Mouse (Mus musculus) CH12.LX (cell line): ENCODE data around the gene Ap3d1.

Source experiments
- CTCF ChIP-seq, 2 experiments: IDR thresholded peaks in 1 of 2; conservative IDR thresholded peaks in 1 of 2; 2 replicates each; pipeline ENCODE4 v1.5.1; 2011 to 2012; ENCODE audit warnings: low read depth in 2 of 2, low read length in 2 of 2, improper control_type of control experiment in 1 of 2, inconsistent platforms in 1 of 2, mild to moderate bottlenecking in 1 of 2, moderate library complexity in 1 of 2
- E2F4 ChIP-seq: IDR thresholded peaks from 2 replicates; pipeline ENCODE4 v1.6.1; 2011; ENCODE audit warnings: low read depth, low read length, improper control_type of control experiment; ENCODE audit not compliant: insufficient replicate concordance
- KAT2A ChIP-seq: IDR thresholded peaks from 2 replicates; pipeline ENCODE4 v1.6.1; 2012; ENCODE audit warnings: low read length, improper control_type of control experiment, inconsistent platforms; ENCODE audit not compliant: insufficient replicate concordance
- MAZ ChIP-seq: IDR thresholded peaks from 2 replicates; pipeline ENCODE4 v1.6.1; 2012; ENCODE audit warnings: low read depth, mild to moderate bottlenecking, inconsistent platforms, low read length, improper control_type of control experiment, moderate library complexity
- POLR2AphosphoS2 ChIP-seq: IDR thresholded peaks from 2 replicates; pipeline ENCODE4 v1.6.1; 2011; ENCODE audit warnings: low read depth, low read length, improper control_type of control experiment
- RCOR1 ChIP-seq: conservative IDR thresholded peaks from 2 replicates; pipeline ENCODE4 v1.6.1; 2012; ENCODE audit warnings: low read depth, mild to moderate bottlenecking, inconsistent platforms, low read length, improper control_type of control experiment
- SMC3 ChIP-seq: IDR thresholded peaks from 2 replicates; pipeline ENCODE4 v1.6.1; 2011; ENCODE audit warnings: low read depth, low read length, improper control_type of control experiment

DNA sequence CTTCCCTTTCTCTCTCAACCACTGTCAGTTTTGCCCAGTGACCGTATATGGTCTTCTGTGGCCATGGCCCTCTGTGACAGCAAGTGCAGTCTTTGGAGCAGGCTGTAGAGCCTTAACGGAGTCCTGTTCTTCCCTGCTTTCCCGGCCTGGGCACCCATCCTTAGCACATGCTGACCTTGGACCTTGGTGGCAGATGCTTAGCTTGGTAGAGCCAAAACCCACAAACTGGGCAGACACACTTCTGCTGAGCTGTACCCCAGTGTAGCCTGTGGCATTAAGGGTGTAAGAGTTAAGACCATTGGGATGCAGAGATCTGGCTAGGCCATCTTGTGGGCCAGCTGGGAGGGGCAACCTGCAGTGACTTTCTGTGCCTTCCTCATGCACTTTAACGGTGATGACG, 31.8 kb upstream of the Ap3d1 start:
- TF ChIP-seq CTCF (conservative IDR thresholded peaks at IDR 0.05 in 1 of 2, IDR thresholded peaks at IDR 0.05 in 1 of 2; ENCODE audit: low read depth in 2 of 2, low read length in 2 of 2) (no peak), KAT2A (no peak), SMC3 (no peak), RCOR1 (no peak), POLR2AphosphoS2 (no peak), E2F4 (no peak), MAZ (no peak)
